Mouse (Mus musculus): ENCODE measurements around the gene Cenpe.

The Cenpe gene

GRCm38 (mm10) chr3:135281701-135282100, 69.4 kb downstream of the Cenpe start:
- DNase-seq = no peak

- DNase-seq = no peak
These were observed 72.9 kb downstream of the Cenpe start for GRCm38 (mm10) chr3:135285256-135285655.

- DNase-seq = no peak
These were observed 73.5 kb downstream of the Cenpe start for GRCm38 (mm10) chr3:135285807-135286206.

DNA sequence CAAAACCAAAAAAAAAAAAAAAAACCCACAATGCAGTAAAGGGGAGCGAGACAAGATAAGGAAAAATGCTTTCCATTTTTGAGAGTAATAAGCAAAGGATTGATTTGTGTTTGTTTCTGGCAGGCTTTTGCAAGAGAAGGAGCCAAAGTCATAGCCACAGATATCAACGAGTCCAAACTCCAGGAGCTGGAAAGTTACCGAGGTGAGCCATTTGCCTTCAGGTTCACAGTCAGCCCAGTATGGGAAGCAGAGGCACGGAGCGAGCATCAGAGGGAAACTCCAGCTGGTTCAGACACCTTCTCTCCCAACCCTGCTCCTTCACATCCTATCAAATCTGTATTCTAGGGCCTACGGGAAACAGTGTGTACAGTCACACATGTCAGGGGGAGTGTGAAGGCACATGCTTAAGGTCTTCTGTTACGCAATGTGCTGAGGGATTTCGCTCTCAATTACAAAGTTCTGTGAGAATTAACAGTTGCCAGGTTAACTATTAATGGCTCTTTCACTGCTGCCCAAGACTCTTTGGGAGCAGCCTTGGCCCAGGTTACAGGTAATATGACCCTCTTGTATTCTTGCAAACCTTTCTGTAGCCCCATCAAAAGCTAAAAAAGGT, 75.9 kb downstream of the Cenpe start:
- DNase-seq = no peak

- DNase-seq = no peak
These were observed 76.8 kb downstream of the Cenpe start for GRCm38 (mm10) chr3:135289148-135289547.

GRCm38 (mm10) chr3:135290249-135290894, 78.0 kb downstream of the Cenpe start:
- DNase-seq = peak; percentile 6

DNA sequence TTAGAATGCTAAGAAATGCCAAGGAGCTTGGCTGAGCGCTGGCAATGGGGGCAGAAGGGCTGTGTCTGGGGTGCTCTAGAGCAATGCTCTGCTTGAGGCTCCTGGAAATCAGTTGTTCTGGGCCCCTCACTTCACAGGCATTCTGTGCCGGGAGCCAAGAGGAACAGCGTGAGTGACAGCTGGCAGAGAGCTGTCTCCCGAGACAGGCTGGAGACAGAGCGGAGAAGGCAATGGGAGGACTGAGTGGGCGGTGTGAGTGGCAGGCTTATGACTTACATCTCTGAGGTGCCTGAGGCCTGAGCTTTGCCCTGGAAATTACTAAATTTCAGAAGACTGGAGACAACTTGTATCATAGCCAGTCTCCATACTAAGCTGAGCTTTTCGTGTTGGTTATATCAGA, 81.4 kb downstream of the Cenpe start:
- no peak for DNase-seq

- DNase-seq = no peak
These were observed 83.2 kb downstream of the Cenpe start for GRCm38 (mm10) chr3:135295559-135295958.

GRCm38 (mm10) chr3:135298560-135298959, 86.2 kb downstream of the Cenpe start:
- no peak for DNase-seq

DNA sequence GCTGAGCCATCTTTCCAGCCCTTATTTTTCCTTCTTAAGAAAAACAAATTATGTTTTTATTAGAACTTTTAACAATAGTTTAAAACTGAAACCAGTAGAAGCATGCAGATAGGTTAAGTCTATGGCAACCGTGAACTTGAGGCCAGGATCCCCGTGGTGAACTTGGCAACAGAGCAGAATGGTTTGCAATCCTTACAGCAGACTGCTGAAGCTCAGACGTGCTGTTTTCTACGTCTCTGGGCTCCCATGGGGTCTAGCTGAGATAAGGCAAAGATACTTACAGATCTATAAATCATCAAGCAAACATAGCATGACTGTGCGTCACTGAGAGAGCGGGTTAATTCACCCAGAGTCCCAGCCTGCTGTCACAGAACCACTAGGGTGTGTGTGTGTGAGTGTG, 87.7 kb downstream of the Cenpe start:
- DNase-seq = no peak

DNA sequence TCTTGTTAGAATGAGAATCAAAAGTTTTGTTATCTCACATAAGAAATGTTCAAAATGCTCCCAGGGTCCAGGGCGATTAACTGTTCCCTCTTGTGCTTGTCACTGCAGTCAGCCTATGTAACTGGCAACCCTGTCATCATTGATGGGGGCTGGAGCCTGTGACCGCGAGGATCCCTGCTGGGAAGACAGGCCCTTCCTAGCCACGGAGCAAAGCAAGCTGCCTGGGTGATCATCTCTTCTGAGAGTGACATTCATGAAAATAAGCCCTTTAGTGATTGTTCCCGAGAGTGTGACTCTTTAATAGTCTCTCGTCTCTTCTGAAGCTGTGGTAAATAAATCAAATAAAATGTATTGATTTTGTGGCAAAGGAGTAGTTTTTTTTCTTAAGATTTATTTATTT, 91.7 kb downstream of the Cenpe start:
- DNase-seq = no peak

DNA sequence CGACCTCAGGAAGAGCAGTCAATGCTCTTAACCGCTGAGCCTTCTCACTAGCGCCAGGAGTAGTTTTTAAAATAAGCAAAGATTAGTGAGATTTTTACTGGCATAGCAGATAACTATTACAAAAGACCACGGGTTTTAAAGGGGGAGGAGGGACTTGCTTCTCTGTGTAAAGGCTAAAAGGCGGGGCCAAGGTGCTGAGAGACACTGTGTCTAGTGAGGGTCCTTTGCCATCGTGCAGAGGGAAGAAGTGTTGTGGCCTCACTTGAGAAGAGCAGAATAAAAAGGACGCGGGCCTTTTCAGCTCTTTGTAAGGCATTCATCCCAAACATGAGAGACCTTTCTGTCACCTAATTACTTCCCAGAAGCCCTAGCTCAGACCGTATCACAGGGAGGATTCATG, 92.2 kb downstream of the Cenpe start:
- no peak for DNase-seq

- no peak for DNase-seq
These were observed 95.3 kb downstream of the Cenpe start, which contains the start of gene Slc9b2 for GRCm38 (mm10) chr3:135307411-135308259. Gene Slc9b2 (plus strand): TSS chr3:135307700.

- DNase-seq = no peak
These were observed 100.7 kb downstream of the Cenpe start for GRCm38 (mm10) chr3:135312916-135313491.

DNA sequence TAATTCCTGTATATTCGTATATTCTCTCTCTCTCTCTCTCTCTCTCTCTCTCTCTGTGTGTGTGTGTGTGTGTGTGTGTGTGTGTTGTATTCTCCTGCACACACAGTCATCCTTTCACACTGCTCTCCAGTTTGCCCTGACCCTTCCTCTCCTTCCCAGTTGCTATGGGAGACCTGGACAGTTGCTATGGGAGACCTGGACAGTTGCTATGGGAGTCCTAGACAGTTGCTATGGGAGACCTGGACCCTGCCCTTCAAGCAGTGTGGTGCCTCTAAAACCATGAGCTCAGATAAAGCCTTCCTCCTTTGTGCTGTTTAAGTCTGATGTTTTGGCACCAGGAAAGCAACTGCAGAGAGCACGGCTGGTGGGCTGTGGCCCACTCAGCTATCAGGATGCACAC, 101.4 kb downstream of the Cenpe start:
- DNase-seq = no peak

GRCm38 (mm10) chr3:135314811-135315210, 102.5 kb downstream of the Cenpe start:
- DNase-seq = no peak

- DNase-seq = no peak
These were observed 103.5 kb downstream of the Cenpe start for GRCm38 (mm10) chr3:135315720-135316425.

GRCm38 (mm10) chr3:135318331-135318730, 106.0 kb downstream of the Cenpe start:
- DNase-seq = no peak

Data from cerebellum, adult 11-12 months (tissue).